Mouse (Mus musculus): Measurements from ENCODE around the gene A630089N07Rik. TPM values are rescaled to one million over a fixed set of nuclear protein-coding genes. Genes with fewer than 3 reads are reported as not detected.
"Not testable (repeated sequence)": the region's sequence is repeated elsewhere in the genome, so short reads cannot be mapped to it uniquely, and the experiment has no call there.

Gene A630089N07Rik
- 15.7 and 16.1 TPM in 2 replicates for polyA plus RNA-seq (2011; ENCODE audit: insufficient read length, low read depth, missing spikeins)

GRCm38 (mm10) chr16:98081889-98082818 is at the start of gene A630089N07Rik:
TSS of gene A630089N07Rik (minus strand) at chr16:98082450.
- peak within 1 kb of the TSS; percentile 34; the same call in 1 of the 2 replicates for H3K27ac ChIP-seq (ENCODE audit: insufficient read depth, low read length)
- TF ChIP-seq POLR2A (IDR thresholded peaks at IDR 0.05; ENCODE audit: low read depth, low read length): peak; percentile 61
- H3K4me3 ChIP-seq (ENCODE audit: insufficient read depth, low read length): peak within 1 kb of the TSS; percentile 90
- not testable (repeated sequence) for H3K4me1 ChIP-seq (ENCODE audit: control insufficient read depth, insufficient read depth, low read length)

DNA sequence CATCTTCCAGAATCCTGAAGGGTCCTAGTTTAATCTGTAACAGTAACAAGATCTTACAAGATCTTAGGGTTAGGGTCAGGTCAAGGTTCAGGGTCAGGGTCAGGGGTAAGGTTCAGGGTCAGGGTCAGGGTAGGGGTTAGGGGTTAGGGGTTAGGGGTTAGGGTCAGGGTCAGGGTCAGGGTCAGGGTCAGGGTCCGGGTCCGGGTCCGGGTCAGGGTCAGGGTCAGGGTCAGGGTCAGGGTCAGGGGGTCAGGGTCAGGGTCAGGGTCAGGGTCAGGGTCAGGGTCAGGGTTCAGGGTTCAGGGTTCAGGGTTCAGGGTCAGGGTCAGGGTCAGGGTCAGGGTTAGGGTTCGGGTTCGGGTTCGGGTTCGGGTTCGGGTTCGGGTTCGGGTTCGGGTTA is 24.9 kb upstream of the A630089N07Rik start:
- H3K27ac ChIP-seq (ENCODE audit: insufficient read depth, low read length): no peak overlapping the region
- H3K4me3 ChIP-seq (ENCODE audit: insufficient read depth, low read length): peak overlapping the region; percentile 8; the same call in 1 of the 2 replicates
- H3K4me1 ChIP-seq (ENCODE audit: control insufficient read depth, insufficient read depth, low read length): no peaks in the 10 kb centered on the region
- TF ChIP-seq POLR2A (IDR thresholded peaks at IDR 0.05; ENCODE audit: low read depth, low read length): no peak
- no peak for TF ChIP-seq CTCF (IDR thresholded peaks at IDR 0.05; ENCODE audit: borderline replicate concordance, insufficient read depth, low read length)

GRCm38 (mm10) chr16:98081550-98081888 is 731 bp downstream of the A630089N07Rik start:
- H3K4me1 ChIP-seq (ENCODE audit: control insufficient read depth, insufficient read depth, low read length); H3K27ac ChIP-seq (ENCODE audit: insufficient read depth, low read length): not testable (repeated sequence)
- H3K4me3 ChIP-seq (ENCODE audit: insufficient read depth, low read length): peak overlapping the region; percentile 90

DNA sequence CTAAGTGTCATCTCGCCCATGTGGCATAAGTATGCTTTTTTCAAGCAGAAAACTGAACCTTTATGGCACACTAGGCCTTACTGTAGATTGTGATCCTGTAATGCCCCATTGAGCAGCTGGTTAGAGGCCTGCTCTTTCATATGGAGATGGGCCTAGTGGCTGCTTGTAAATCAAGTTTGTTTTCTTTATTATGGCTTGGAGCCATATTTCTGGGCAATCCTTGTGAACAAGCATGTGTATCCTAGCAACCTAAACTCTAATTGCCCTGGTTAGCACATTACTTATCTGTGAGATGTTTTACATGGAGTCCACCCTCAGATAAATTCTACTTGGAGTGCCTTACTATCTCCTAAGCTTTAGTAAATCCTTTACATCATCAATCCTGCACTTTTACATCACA is 1.1 kb downstream of the A630089N07Rik start:
- peak overlapping the region; percentile 90 for H3K4me3 ChIP-seq (ENCODE audit: insufficient read depth, low read length)
- H3K27ac ChIP-seq (ENCODE audit: insufficient read depth, low read length); H3K4me1 ChIP-seq (ENCODE audit: control insufficient read depth, insufficient read depth, low read length): not testable (repeated sequence)

DNA sequence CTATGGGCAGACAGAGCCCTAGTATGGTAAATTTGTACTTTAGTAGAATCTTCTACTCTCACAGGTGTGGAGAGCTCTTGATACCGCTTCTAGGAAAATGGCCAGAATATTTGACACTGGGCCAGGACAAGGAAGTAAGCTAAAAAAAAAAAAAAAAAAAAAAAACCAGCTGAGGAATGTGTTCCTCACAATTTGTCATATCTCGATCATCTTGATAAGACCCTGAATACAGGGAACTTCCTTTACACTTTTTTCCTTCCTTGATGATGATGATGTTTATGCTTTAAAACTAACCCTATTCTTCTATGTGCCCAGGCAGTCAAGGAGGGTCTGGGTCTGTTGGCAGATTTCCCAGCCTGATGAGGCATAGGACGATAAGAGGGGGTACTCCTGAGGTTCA is 2.9 kb downstream of the A630089N07Rik start:
- H3K27ac ChIP-seq (ENCODE audit: insufficient read depth, low read length); H3K4me3 ChIP-seq (ENCODE audit: insufficient read depth, low read length); H3K4me1 ChIP-seq (ENCODE audit: control insufficient read depth, insufficient read depth, low read length): not testable (repeated sequence)

GRCm38 (mm10) chr16:98041676-98042075 is 40.6 kb downstream of the A630089N07Rik start:
- no peak overlapping the region for H3K4me3 ChIP-seq (ENCODE audit: insufficient read depth, low read length)
- no peaks in the 10 kb centered on the region for H3K4me1 ChIP-seq (ENCODE audit: control insufficient read depth, insufficient read depth, low read length)
- no peak overlapping the region for H3K27ac ChIP-seq (ENCODE audit: insufficient read depth, low read length)
- TF ChIP-seq CTCF (IDR thresholded peaks at IDR 0.05; ENCODE audit: borderline replicate concordance, insufficient read depth, low read length) (no peak), POLR2A (IDR thresholded peaks at IDR 0.05; ENCODE audit: low read depth, low read length) (no peak)

DNA sequence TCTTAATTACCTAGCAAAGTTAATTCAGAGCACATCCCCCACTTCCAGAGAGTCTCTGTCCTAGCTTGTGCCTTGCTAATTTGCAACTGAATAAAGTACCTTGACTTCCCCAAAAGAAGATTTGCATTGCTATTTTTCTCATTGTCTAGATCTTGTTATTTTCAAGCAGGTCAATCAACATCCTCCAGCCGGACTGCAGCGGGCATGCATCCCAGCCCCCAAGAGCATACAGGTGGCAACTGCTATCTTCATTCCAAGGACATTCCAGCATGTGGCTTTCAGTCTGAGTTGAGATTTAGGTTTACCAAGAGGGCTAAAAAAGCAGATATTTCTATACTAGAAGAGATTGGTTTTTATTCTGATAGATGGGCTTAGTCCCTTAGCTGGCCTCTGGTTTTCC is 47.3 kb downstream of the A630089N07Rik start:
- not testable (repeated sequence) for H3K4me3 ChIP-seq (ENCODE audit: insufficient read depth, low read length); H3K27ac ChIP-seq (ENCODE audit: insufficient read depth, low read length); H3K4me1 ChIP-seq (ENCODE audit: control insufficient read depth, insufficient read depth, low read length)

DNA sequence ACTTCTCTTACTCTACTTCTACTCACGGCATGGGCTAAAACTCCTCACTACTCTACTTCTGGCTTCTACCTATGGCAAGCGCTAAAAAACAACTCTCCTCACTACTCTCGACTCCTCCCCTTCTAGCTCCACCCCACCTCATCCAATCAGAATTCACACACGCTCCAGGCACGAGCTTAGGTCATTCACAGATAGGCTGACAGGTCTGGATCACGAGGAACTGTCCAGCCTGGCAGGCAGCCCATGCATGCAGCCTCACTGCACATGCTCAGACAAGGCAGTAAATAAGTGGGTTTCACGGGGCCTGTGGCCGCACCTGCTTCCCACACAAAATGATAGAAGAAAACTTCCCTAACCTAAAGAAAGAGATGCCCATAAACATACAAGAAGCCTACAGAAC is 56.1 kb downstream of the A630089N07Rik start:
- H3K27ac ChIP-seq (ENCODE audit: insufficient read depth, low read length); H3K4me1 ChIP-seq (ENCODE audit: control insufficient read depth, insufficient read depth, low read length); H3K4me3 ChIP-seq (ENCODE audit: insufficient read depth, low read length): not testable (repeated sequence)

- TF ChIP-seq POLR2A (IDR thresholded peaks at IDR 0.05; ENCODE audit: low read depth, low read length) (no peak), CTCF (IDR thresholded peaks at IDR 0.05; ENCODE audit: borderline replicate concordance, insufficient read depth, low read length) (peak; percentile 32; the same call in 1 of the 2 replicates)
- Histone ChIP-seq H3K4me1 (ENCODE audit: control insufficient read depth, insufficient read depth, low read length) (no peaks in the 10 kb centered on the region), H3K4me3 (ENCODE audit: insufficient read depth, low read length) (no peak overlapping the region), H3K27ac (ENCODE audit: insufficient read depth, low read length) (no peak overlapping the region)
Observed at GRCm38 (mm10) chr16:98022657-98023345, 59.4 kb downstream of the A630089N07Rik start.

GRCm38 (mm10) chr16:98022081-98022480 is 60.2 kb downstream of the A630089N07Rik start:
- TF ChIP-seq POLR2A (IDR thresholded peaks at IDR 0.05; ENCODE audit: low read depth, low read length) (no peak), CTCF (IDR thresholded peaks at IDR 0.05; ENCODE audit: borderline replicate concordance, insufficient read depth, low read length) (no peak)
- no peak overlapping the region for H3K27ac ChIP-seq (ENCODE audit: insufficient read depth, low read length)
- no peak overlapping the region for H3K4me3 ChIP-seq (ENCODE audit: insufficient read depth, low read length)
- H3K4me1 ChIP-seq (ENCODE audit: control insufficient read depth, insufficient read depth, low read length): no peaks in the 10 kb centered on the region

DNA sequence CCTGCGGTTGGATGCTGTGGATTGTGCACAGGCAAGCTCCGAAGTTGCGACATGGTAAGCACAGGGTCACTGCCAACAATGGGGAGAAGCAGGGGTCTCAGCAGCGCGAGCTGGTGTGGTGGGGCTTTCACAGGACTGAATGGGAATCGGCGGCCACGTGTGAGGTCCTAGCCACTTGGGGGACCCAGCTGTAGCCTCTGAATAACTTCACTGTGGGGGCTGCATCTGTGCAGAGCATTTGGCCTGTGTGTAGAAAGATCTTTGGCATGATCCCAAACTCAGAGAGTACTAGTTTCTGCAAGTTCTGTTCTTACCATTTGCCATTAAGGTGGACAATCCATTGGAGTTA is 84.9 kb downstream of the A630089N07Rik start:
- peak overlapping the region; percentile 86 for H3K4me3 ChIP-seq (ENCODE audit: insufficient read depth, low read length)
- H3K27ac ChIP-seq (ENCODE audit: insufficient read depth, low read length); H3K4me1 ChIP-seq (ENCODE audit: control insufficient read depth, insufficient read depth, low read length): not testable (repeated sequence)

Measured in embryonic fibroblast, embryonic 13.5 days (primary cell).